Mouse (Mus musculus): Measurements from ENCODE around the gene Klhl2. TPM values are rescaled to one million over a fixed set of nuclear protein-coding genes. Genes with fewer than 3 reads are reported as not detected.

Klhl2 gene
- polyA plus RNA-seq, 1 experiment from 2014 or later, result 32.2 TPM

DNA sequence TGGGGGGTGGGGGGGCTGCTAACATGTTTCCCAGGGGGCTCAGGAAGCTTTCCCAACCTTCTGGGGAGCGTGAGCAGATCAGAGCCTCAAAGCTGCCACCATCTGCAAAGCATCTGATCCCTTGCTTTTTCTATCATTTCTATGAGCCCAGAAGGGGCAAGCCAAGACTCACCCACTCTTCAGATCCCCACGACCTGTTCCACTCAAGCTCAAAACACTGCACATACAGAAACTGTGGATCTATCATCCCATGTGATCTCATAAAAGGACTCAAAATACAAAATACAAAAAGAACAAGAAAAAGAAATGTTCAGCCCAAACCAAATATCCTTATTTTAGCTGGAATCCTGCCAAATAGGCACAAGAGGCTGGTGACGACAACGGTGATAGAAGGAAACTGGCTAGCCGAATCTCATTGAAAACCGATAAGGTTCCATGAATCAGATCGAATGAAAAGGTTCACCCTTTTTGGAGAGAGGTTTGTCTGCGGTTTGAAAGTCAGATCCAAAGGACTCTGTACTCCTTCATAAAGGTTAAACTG is 1.5 kb downstream of the Klhl2 start:
- 5% methylated on average over 8 of the region's 8 CpGs for WGBS
- H3K9me3 ChIP-seq (ENCODE audit: control insufficient read depth, low read length), result no peaks in the 10 kb centered on the region
- ATAC-seq (ENCODE audit: low read depth), result no peak

DNA sequence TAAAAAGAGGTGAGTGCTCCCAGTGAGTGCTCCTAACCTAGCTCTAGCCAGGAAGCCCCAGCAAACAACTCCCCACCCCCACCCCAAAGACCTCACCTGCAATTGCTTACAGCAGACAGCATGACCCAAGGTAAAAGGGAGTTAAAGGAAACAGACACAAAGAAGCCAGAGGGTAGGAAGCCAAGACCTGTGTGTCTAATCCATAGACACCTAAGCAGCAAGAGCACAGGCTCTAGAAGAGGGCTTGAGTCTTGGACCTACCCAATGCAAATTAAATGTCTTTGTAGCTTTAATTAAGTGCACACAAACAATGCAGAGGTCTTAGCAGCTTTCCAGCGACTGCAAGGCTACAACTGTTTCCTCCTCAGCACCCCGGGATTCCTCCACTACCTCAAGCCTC is 2.2 kb downstream of the Klhl2 start:
- Histone ChIP-seq H3K27ac (ENCODE audit: low read depth, low read length) (no peak overlapping the region), H3K27me3 (ENCODE audit: control insufficient read depth, insufficient read depth, low read length) (no peaks in the 10 kb centered on the region), H3K4me1 (ENCODE audit: control insufficient read depth, insufficient read depth, low read length) (peaks cover 16% of the 10 kb centered on the region; the same call in 1 of the 2 replicates), H3K36me3 (ENCODE audit: control insufficient read depth, insufficient read depth, low read length) (no peaks in the 10 kb centered on the region), H3K4me3 (ENCODE audit: low read depth, low read length) (peak overlapping the region; percentile 77), H3K4me2 (ENCODE audit: low read depth, low read length) (peak overlapping the region; percentile 82), H3K9me3 (ENCODE audit: control insufficient read depth, low read length) (no peaks in the 10 kb centered on the region), H3K9ac (replicated peaks; ENCODE audit: low read depth, low read length) (peak overlapping the region; percentile 46)
- no peak for ATAC-seq (ENCODE audit: low read depth)
- 0% methylated on average over 2 of the region's 2 CpGs for WGBS

More for the DNA sequence above, 1.5 kb downstream of the Klhl2 start:
- peak overlapping the region; percentile 77 for H3K4me3 ChIP-seq (ENCODE audit: low read depth, low read length)
- no peaks in the 10 kb centered on the region for H3K36me3 ChIP-seq (ENCODE audit: control insufficient read depth, insufficient read depth, low read length)
- no peaks in the 10 kb centered on the region for H3K27me3 ChIP-seq (ENCODE audit: control insufficient read depth, insufficient read depth, low read length)
- peak overlapping the region; percentile 82 for H3K4me2 ChIP-seq (ENCODE audit: low read depth, low read length)
- no peak overlapping the region for H3K27ac ChIP-seq (ENCODE audit: low read depth, low read length)
- peaks cover 16% of the 10 kb centered on the region; the same call in 1 of the 2 replicates for H3K4me1 ChIP-seq (ENCODE audit: control insufficient read depth, insufficient read depth, low read length)
- H3K9ac ChIP-seq (replicated peaks; ENCODE audit: low read depth, low read length), result peak overlapping the region; percentile 46

- Histone ChIP-seq H3K36me3 (ENCODE audit: control insufficient read depth, insufficient read depth, low read length) (no peaks in the 10 kb centered on the region), H3K4me2 (ENCODE audit: low read depth, low read length) (peak overlapping the region; percentile 82), H3K9me3 (ENCODE audit: control insufficient read depth, low read length) (no peaks in the 10 kb centered on the region), H3K27ac (ENCODE audit: low read depth, low read length) (no peak overlapping the region), H3K9ac (replicated peaks; ENCODE audit: low read depth, low read length) (no peak overlapping the region), H3K4me1 (ENCODE audit: control insufficient read depth, insufficient read depth, low read length) (peaks cover 16% of the 10 kb centered on the region; the same call in 1 of the 2 replicates), H3K4me3 (ENCODE audit: low read depth, low read length) (peak overlapping the region; percentile 77; the same call in 1 of the 2 replicates), H3K27me3 (ENCODE audit: control insufficient read depth, insufficient read depth, low read length) (no peaks in the 10 kb centered on the region)
- 51% methylated on average over 2 of the region's 2 CpGs for WGBS
- no peak for ATAC-seq (ENCODE audit: low read depth)
These were observed 2.6 kb downstream of the Klhl2 start for GRCm38 (mm10) chr8:64847241-64847640.

DNA sequence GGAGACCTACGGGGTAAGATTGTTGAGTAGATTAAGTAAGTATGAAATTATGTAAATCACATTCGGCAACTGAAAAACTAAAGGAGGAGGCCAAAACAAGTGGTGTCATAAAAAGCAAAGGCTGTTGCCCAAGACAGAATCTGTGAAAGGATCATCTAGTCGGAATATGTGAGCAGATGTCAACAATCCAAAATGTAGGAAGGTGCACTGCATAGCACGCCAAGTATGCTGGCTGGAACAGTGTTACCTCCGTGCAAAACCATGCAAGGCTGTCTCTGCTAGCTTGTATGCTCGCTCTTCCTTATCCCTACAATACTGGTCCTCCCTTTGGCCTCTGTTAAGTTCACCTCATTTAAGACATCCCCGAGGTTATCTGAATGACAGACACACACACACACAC is 4.5 kb downstream of the Klhl2 start:
- no peak for ATAC-seq (ENCODE audit: low read depth)
- no peak overlapping the region for H3K4me3 ChIP-seq (ENCODE audit: low read depth, low read length)
- H3K27me3 ChIP-seq (ENCODE audit: control insufficient read depth, insufficient read depth, low read length), result no peaks in the 10 kb centered on the region
- no peaks in the 10 kb centered on the region for H3K9me3 ChIP-seq (ENCODE audit: control insufficient read depth, low read length)
- no peaks in the 10 kb centered on the region for H3K36me3 ChIP-seq (ENCODE audit: control insufficient read depth, insufficient read depth, low read length)
- 84% methylated on average over 7 of the region's 7 CpGs for WGBS
- H3K4me2 ChIP-seq (ENCODE audit: low read depth, low read length), result no peak overlapping the region
- H3K27ac ChIP-seq (ENCODE audit: low read depth, low read length), result no peak overlapping the region
- H3K4me1 ChIP-seq (ENCODE audit: control insufficient read depth, insufficient read depth, low read length), result peaks cover 16% of the 10 kb centered on the region; the same call in 1 of the 2 replicates
- no peak overlapping the region for H3K9ac ChIP-seq (replicated peaks; ENCODE audit: low read depth, low read length)

- Histone ChIP-seq H3K9ac (replicated peaks; ENCODE audit: low read depth, low read length) (no peak overlapping the region), H3K36me3 (ENCODE audit: control insufficient read depth, insufficient read depth, low read length) (no peaks in the 10 kb centered on the region), H3K4me1 (ENCODE audit: control insufficient read depth, insufficient read depth, low read length) (peaks cover 16% of the 10 kb centered on the region; the same call in 1 of the 2 replicates), H3K4me2 (ENCODE audit: low read depth, low read length) (no peak overlapping the region), H3K4me3 (ENCODE audit: low read depth, low read length) (no peak overlapping the region), H3K9me3 (ENCODE audit: control insufficient read depth, low read length) (no peaks in the 10 kb centered on the region), H3K27me3 (ENCODE audit: control insufficient read depth, insufficient read depth, low read length) (no peaks in the 10 kb centered on the region), H3K27ac (ENCODE audit: low read depth, low read length) (no peak overlapping the region)
- ATAC-seq (ENCODE audit: low read depth), result no peak
- 42% methylated on average over 4 of the region's 4 CpGs for WGBS
These were observed 5.8 kb downstream of the Klhl2 start for GRCm38 (mm10) chr8:64844043-64844481.

DNA sequence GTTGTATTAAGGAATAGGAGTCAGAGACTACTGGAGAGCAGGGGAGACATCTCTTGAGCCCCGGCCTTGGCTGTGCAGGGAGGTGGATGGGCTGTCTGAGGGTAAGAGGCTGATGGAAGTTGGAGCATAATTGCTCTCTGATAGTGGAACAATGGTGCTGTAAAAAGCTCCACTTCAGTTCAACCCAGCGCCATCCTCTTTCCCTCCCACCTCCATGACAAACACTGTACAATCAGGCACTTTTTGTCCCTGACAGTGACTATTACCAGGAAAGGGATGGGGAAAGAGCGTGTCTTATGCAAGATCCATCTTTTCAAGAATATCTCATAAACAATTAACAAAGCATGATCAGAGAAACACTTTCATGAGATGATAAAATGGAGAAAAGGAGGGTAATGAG is 6.6 kb downstream of the Klhl2 start:
- H3K27ac ChIP-seq (ENCODE audit: low read depth, low read length), result no peak overlapping the region
- no peaks in the 10 kb centered on the region for H3K27me3 ChIP-seq (ENCODE audit: control insufficient read depth, insufficient read depth, low read length)
- no peak overlapping the region for H3K4me2 ChIP-seq (ENCODE audit: low read depth, low read length)
- WGBS, result 45% methylated on average over 3 of the region's 3 CpGs
- H3K4me1 ChIP-seq (ENCODE audit: control insufficient read depth, insufficient read depth, low read length), result peaks cover 11% of the 10 kb centered on the region; the same call in 1 of the 2 replicates
- no peaks in the 10 kb centered on the region for H3K9me3 ChIP-seq (ENCODE audit: control insufficient read depth, low read length)
- ATAC-seq (ENCODE audit: low read depth), result no peak
- no peaks in the 10 kb centered on the region for H3K36me3 ChIP-seq (ENCODE audit: control insufficient read depth, insufficient read depth, low read length)
- H3K9ac ChIP-seq (replicated peaks; ENCODE audit: low read depth, low read length), result no peak overlapping the region
- H3K4me3 ChIP-seq (ENCODE audit: low read depth, low read length), result no peak overlapping the region

DNA sequence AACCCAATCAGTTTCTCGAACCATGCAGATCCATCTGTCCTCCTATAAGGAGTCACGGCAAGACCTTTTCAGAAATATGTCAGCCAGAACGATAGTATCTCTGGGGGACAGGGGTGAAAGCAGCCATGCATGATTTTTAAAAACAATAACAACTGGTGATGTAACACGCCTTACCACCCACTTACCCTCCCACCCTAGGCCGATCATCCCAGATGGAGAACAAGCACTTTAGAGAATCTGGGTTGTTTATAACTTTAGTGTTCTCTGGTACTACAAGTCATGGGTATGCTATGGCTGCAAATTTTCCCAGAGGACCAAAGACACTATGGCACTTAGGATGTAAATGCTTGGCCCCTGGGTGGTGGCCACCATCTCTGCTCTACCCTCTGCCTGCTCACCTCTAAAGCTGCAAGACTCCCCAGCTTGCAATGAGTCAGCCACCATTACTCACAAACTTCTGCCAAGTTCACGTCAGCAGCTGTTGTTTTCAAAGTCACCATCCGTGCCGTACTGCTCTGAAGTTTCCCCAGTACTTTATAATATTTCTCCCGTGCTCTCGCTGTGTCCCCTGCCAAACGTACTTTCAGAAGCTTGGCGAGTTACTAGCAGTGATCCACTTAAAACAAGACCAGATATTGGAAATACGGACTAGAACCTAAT is 7.9 kb downstream of the Klhl2 start:
- 86% methylated on average over 13 of the region's 13 CpGs for WGBS
- Histone ChIP-seq H3K27me3 (ENCODE audit: control insufficient read depth, insufficient read depth, low read length) (no peaks in the 10 kb centered on the region), H3K27ac (ENCODE audit: low read depth, low read length) (no peak overlapping the region), H3K9me3 (ENCODE audit: control insufficient read depth, low read length) (no peaks in the 10 kb centered on the region), H3K9ac (replicated peaks; ENCODE audit: low read depth, low read length) (no peak overlapping the region), H3K36me3 (ENCODE audit: control insufficient read depth, insufficient read depth, low read length) (no peaks in the 10 kb centered on the region), H3K4me1 (ENCODE audit: control insufficient read depth, insufficient read depth, low read length) (no peaks in the 10 kb centered on the region), H3K4me3 (ENCODE audit: low read depth, low read length) (no peak overlapping the region), H3K4me2 (ENCODE audit: low read depth, low read length) (no peak overlapping the region)
- no peak for ATAC-seq (ENCODE audit: low read depth)

DNA sequence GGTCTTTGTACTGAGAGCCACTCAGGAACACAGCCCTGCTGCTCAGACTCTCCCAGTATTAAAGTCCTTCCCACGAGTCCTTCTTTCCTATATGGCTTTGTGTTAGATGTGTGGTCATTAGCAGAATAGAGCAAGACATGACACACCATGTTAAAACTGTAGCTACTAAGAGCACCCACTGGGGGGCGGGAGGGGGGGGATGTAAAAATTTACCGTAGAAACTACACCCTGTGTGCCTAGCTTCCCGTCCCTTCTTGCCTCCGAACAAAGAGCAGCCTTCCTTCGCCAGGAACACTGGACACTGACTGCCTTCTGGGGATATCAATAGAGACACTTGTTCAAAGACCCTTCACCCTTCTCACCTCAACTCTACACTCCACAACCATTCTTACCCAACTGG is 10.2 kb downstream of the Klhl2 start:
- H3K27ac ChIP-seq (ENCODE audit: low read depth, low read length), result no peak overlapping the region
- no peaks in the 10 kb centered on the region for H3K9me3 ChIP-seq (ENCODE audit: control insufficient read depth, low read length)
- H3K9ac ChIP-seq (replicated peaks; ENCODE audit: low read depth, low read length), result no peak overlapping the region
- no peak for ATAC-seq (ENCODE audit: low read depth)
- WGBS, result 50% methylated on average over 6 of the region's 6 CpGs
- no peak overlapping the region for H3K4me3 ChIP-seq (ENCODE audit: low read depth, low read length)
- H3K4me1 ChIP-seq (ENCODE audit: control insufficient read depth, insufficient read depth, low read length), result no peaks in the 10 kb centered on the region; the same call in 1 of the 2 replicates
- no peaks in the 10 kb centered on the region for H3K27me3 ChIP-seq (ENCODE audit: control insufficient read depth, insufficient read depth, low read length)
- no peak overlapping the region for H3K4me2 ChIP-seq (ENCODE audit: low read depth, low read length)
- no peaks in the 10 kb centered on the region for H3K36me3 ChIP-seq (ENCODE audit: control insufficient read depth, insufficient read depth, low read length)

- Histone ChIP-seq H3K27me3 (ENCODE audit: control insufficient read depth, insufficient read depth, low read length) (no peaks in the 10 kb centered on the region), H3K27ac (ENCODE audit: low read depth, low read length) (no peak overlapping the region), H3K4me1 (ENCODE audit: control insufficient read depth, insufficient read depth, low read length) (no peaks in the 10 kb centered on the region; the same call in none of the 2 replicates), H3K36me3 (ENCODE audit: control insufficient read depth, insufficient read depth, low read length) (no peaks in the 10 kb centered on the region; the same call in 1 of the 2 replicates), H3K9ac (replicated peaks; ENCODE audit: low read depth, low read length) (no peak overlapping the region), H3K4me3 (ENCODE audit: low read depth, low read length) (no peak overlapping the region), H3K9me3 (ENCODE audit: control insufficient read depth, low read length) (no peaks in the 10 kb centered on the region), H3K4me2 (ENCODE audit: low read depth, low read length) (no peak overlapping the region)
- no peak for ATAC-seq (ENCODE audit: low read depth)
- WGBS, result 69% methylated on average over 6 of the region's 6 CpGs
These were observed 14.2 kb downstream of the Klhl2 start for GRCm38 (mm10) chr8:64835475-64836122.
